Mouse (Mus musculus) neural tube, embryonic 15.5 days (tissue): Measurements from ENCODE around the gene Crybg2. TPM values are rescaled to one million over a fixed set of nuclear protein-coding genes. Genes with fewer than 3 reads are reported as not detected.

Source experiments
- ATAC-seq: fragments of 200-750 bp; cut with Nextera tagmentation; 2 replicates; pipeline ENCODE4 v1.8.0; 2017; ENCODE audit warnings: mild to moderate bottlenecking, moderate TSS enrichment, moderate library complexity; ENCODE audit not compliant: low FRiP score
- H3K27ac ChIP-seq: fragments of 300-500 bp; sonication (generic); replicated peaks from 2 replicates; pipeline ENCODE4 v1.5.1; 2015; ENCODE audit warnings: mild to moderate bottlenecking, inconsistent platforms
- H3K27me3 ChIP-seq: fragments of 300-500 bp; sonication (generic); replicated peaks from 2 replicates; pipeline ENCODE4 v1.6.1; 2015; ENCODE audit warnings: inconsistent platforms
- H3K36me3 ChIP-seq: fragments of 300-500 bp; sonication (generic); 2 replicates; pipeline ENCODE4 v1.6.1; 2015; ENCODE audit warnings: inconsistent platforms
- H3K4me1 ChIP-seq: fragments of 300-500 bp; sonication (generic); 2 replicates; pipeline ENCODE4 v1.6.1; 2015; ENCODE audit warnings: inconsistent platforms
- H3K4me2 ChIP-seq: fragments of 300-500 bp; sonication (generic); 2 replicates; pipeline ENCODE4 v1.6.1; 2015; ENCODE audit warnings: inconsistent platforms, mild to moderate bottlenecking, moderate library complexity
- H3K4me3 ChIP-seq: fragments of 300-500 bp; sonication (generic); replicated peaks from 2 replicates; pipeline ENCODE4 v1.5.1; 2015; ENCODE audit warnings: mild to moderate bottlenecking, inconsistent platforms
- H3K9ac ChIP-seq: fragments of 300-500 bp; sonication (generic); replicated peaks from 2 replicates; pipeline ENCODE4 v1.6.1; 2015; ENCODE audit warnings: mild to moderate bottlenecking, inconsistent platforms
- H3K9me3 ChIP-seq: fragments of 300-500 bp; sonication (generic); replicated peaks from 2 replicates; pipeline ENCODE4 v1.6.1; 2016; ENCODE audit warnings: inconsistent platforms
- WGBS: fragments of 180-500 bp; shearing (Covaris S2); methylation state at CpG from one replicate; pipeline ENCODE4 v1.1.7; 2015; ENCODE audit warnings: mixed read lengths; 5-methylcytosine and 5-hydroxymethylcytosine counted together
- polyA plus RNA-seq: library from polyadenylated mRNA; unstranded; fragments of >200 nt; fragmentation: Nextera tagmentation; extraction: Ambion mirVana; gene quantifications from 2 replicates; pipeline ENCODE4 v1.2.1, GENCODE M21; 2015

Crybg2 gene
- polyA plus RNA-seq, 1 experiment from 2014 or later, result 3.7 TPM

- ATAC-seq, result no peak
- no peaks in the 10 kb centered on the region for H3K9me3 ChIP-seq
- no peak overlapping the region for H3K27ac ChIP-seq
- H3K4me1 ChIP-seq, result peaks cover 42% of the 10 kb centered on the region
- H3K9ac ChIP-seq, result no peak overlapping the region
- H3K4me3 ChIP-seq, result peak overlapping the region; percentile 5; the same call in 1 of the 2 replicates
- H3K27me3 ChIP-seq, result peaks cover 26% of the 10 kb centered on the region
- WGBS, result 4% methylated on average over 11 of the region's 11 CpGs
- H3K4me2 ChIP-seq, result peak overlapping the region; percentile 64
- H3K36me3 ChIP-seq, result no peaks in the 10 kb centered on the region
These were observed 40.0 kb upstream of the Crybg2 start for GRCm38 (mm10) chr4:134020621-134021020.

- Histone ChIP-seq H3K27ac (no peak overlapping the region), H3K9ac (no peak overlapping the region), H3K4me1 (no peaks in the 10 kb centered on the region), H3K27me3 (no peaks in the 10 kb centered on the region), H3K9me3 (no peaks in the 10 kb centered on the region), H3K4me2 (no peak overlapping the region), H3K36me3 (no peaks in the 10 kb centered on the region), H3K4me3 (no peak overlapping the region)
- 35% methylated on average over 9 of the region's 9 CpGs for WGBS
- ATAC-seq, result no peak
These were observed 34.8 kb upstream of the Crybg2 start for GRCm38 (mm10) chr4:134025802-134026201.

- H3K27ac ChIP-seq, result no peak overlapping the region
- H3K4me3 ChIP-seq, result no peak overlapping the region
- H3K27me3 ChIP-seq, result no peaks in the 10 kb centered on the region
- no peak for ATAC-seq
- 4% methylated on average over 16 of the region's 16 CpGs for WGBS
- H3K36me3 ChIP-seq, result no peaks in the 10 kb centered on the region
- H3K4me1 ChIP-seq, result peaks cover 5% of the 10 kb centered on the region; the same call in 1 of the 2 replicates
- peak overlapping the region; percentile 33; the same call in 1 of the 2 replicates for H3K4me2 ChIP-seq
- no peak overlapping the region; the same call in 1 of the 2 replicates for H3K9ac ChIP-seq
- no peaks in the 10 kb centered on the region for H3K9me3 ChIP-seq
These were observed 24.7 kb upstream of the Crybg2 start for GRCm38 (mm10) chr4:134035953-134036352.

- Histone ChIP-seq H3K4me2 (no peak overlapping the region), H3K36me3 (no peaks in the 10 kb centered on the region), H3K4me3 (no peak overlapping the region), H3K27me3 (no peaks in the 10 kb centered on the region), H3K4me1 (peaks cover 4% of the 10 kb centered on the region; the same call in 1 of the 2 replicates), H3K27ac (no peak overlapping the region), H3K9ac (no peak overlapping the region), H3K9me3 (no peaks in the 10 kb centered on the region)
- WGBS, result 52% methylated on average over 9 of the region's 9 CpGs
- ATAC-seq, result no peak
These were observed 19.1 kb upstream of the Crybg2 start for GRCm38 (mm10) chr4:134041317-134042123.

GRCm38 (mm10) chr4:134043041-134043440 is 17.6 kb upstream of the Crybg2 start:
- ATAC-seq, result no peak
- WGBS, result 61% methylated on average over 2 of the region's 2 CpGs

GRCm38 (mm10) chr4:134047648-134048047 is 13.0 kb upstream of the Crybg2 start:
- no peak overlapping the region for H3K4me2 ChIP-seq
- H3K4me1 ChIP-seq, result peaks cover 3% of the 10 kb centered on the region; the same call in 1 of the 2 replicates
- no peaks in the 10 kb centered on the region for H3K36me3 ChIP-seq
- H3K27ac ChIP-seq, result no peak overlapping the region
- no peak overlapping the region for H3K4me3 ChIP-seq
- H3K9ac ChIP-seq, result no peak overlapping the region
- no peak for ATAC-seq
- H3K9me3 ChIP-seq, result no peaks in the 10 kb centered on the region
- 88% methylated on average over 5 of the region's 5 CpGs for WGBS
- H3K27me3 ChIP-seq, result no peaks in the 10 kb centered on the region

More at GRCm38 (mm10) chr4:134043041-134043440, 17.6 kb upstream of the Crybg2 start:
- Histone ChIP-seq H3K9me3 (no peaks in the 10 kb centered on the region), H3K9ac (no peak overlapping the region), H3K4me2 (no peak overlapping the region), H3K27me3 (no peaks in the 10 kb centered on the region), H3K27ac (no peak overlapping the region), H3K4me3 (no peak overlapping the region), H3K4me1 (peaks cover 4% of the 10 kb centered on the region; the same call in 1 of the 2 replicates), H3K36me3 (no peaks in the 10 kb centered on the region)

GRCm38 (mm10) chr4:134051912-134052311 is 8.7 kb upstream of the Crybg2 start:
- no peak for ATAC-seq
- H3K36me3 ChIP-seq, result no peaks in the 10 kb centered on the region
- H3K27me3 ChIP-seq, result no peaks in the 10 kb centered on the region
- H3K4me2 ChIP-seq, result no peak overlapping the region
- 90% methylated on average over 5 of the region's 5 CpGs for WGBS
- no peaks in the 10 kb centered on the region for H3K9me3 ChIP-seq
- no peak overlapping the region for H3K9ac ChIP-seq
- H3K27ac ChIP-seq, result no peak overlapping the region
- no peak overlapping the region for H3K4me3 ChIP-seq
- peaks cover 7% of the 10 kb centered on the region; the same call in 1 of the 2 replicates for H3K4me1 ChIP-seq

- no peak for ATAC-seq
- Histone ChIP-seq H3K27ac (no peak overlapping the region), H3K4me3 (no peak overlapping the region), H3K9ac (no peak overlapping the region), H3K4me2 (no peak overlapping the region), H3K9me3 (no peaks in the 10 kb centered on the region), H3K36me3 (no peaks in the 10 kb centered on the region), H3K4me1 (peaks cover 7% of the 10 kb centered on the region; the same call in 1 of the 2 replicates), H3K27me3 (no peaks in the 10 kb centered on the region)
- 30% methylated on average over 8 of the region's 8 CpGs for WGBS
These were observed 8.1 kb upstream of the Crybg2 start for GRCm38 (mm10) chr4:134052560-134052959.

- Histone ChIP-seq H3K9me3 (no peaks in the 10 kb centered on the region), H3K4me2 (no peak within 1 kb of the TSS), H3K4me3 (no peak within 1 kb of the TSS), H3K9ac (no peak within 1 kb of the TSS), H3K36me3 (no peaks in the 10 kb centered on the region), H3K27me3 (no peaks in the 10 kb centered on the region), H3K4me1 (peaks cover 7% of the 10 kb centered on the region; the same call in 1 of the 2 replicates), H3K27ac (no peak within 1 kb of the TSS)
- WGBS, result 94% methylated on average over 3 of the region's 3 CpGs
- ATAC-seq, result no peak
These were observed 7.1 kb upstream of the Crybg2 start, which contains the start of gene Zfp683 for GRCm38 (mm10) chr4:134053538-134053937. Gene Zfp683, plus strand, starts transcription at chr4:134053838.

GRCm38 (mm10) chr4:134058166-134058715 is 2.4 kb upstream of the Crybg2 start:
- 38% methylated on average over 14 of the region's 14 CpGs for WGBS
- no peaks in the 10 kb centered on the region for H3K9me3 ChIP-seq

GRCm38 (mm10) chr4:134058908-134059307 is 1.7 kb upstream of the Crybg2 start:
- Histone ChIP-seq H3K4me2 (peak overlapping the region; percentile 20; the same call in 1 of the 2 replicates), H3K9me3 (no peaks in the 10 kb centered on the region), H3K4me1 (no peaks in the 10 kb centered on the region), H3K27ac (no peak overlapping the region), H3K9ac (no peak overlapping the region), H3K4me3 (no peak overlapping the region), H3K36me3 (no peaks in the 10 kb centered on the region), H3K27me3 (peaks cover 12% of the 10 kb centered on the region)
- WGBS, result 87% methylated on average over 6 of the region's 6 CpGs
- ATAC-seq, result no peak

More at GRCm38 (mm10) chr4:134058166-134058715, 2.4 kb upstream of the Crybg2 start:
- H3K4me2 ChIP-seq, result peak overlapping the region; percentile 20; the same call in 1 of the 2 replicates
- no peaks in the 10 kb centered on the region for H3K36me3 ChIP-seq
- ATAC-seq, result no peak
- H3K4me1 ChIP-seq, result no peaks in the 10 kb centered on the region
- H3K27me3 ChIP-seq, result peaks cover 10% of the 10 kb centered on the region
- no peak overlapping the region for H3K27ac ChIP-seq
- H3K4me3 ChIP-seq, result no peak overlapping the region
- H3K9ac ChIP-seq, result no peak overlapping the region
